Mouse (Mus musculus): Measurements from ENCODE around the gene Arhgap44. TPM values are rescaled to one million over a fixed set of nuclear protein-coding genes. Genes with fewer than 3 reads are reported as not detected.

The Arhgap44 gene
- total RNA-seq (2015): not detected in 2 replicates
- total RNA-seq (2017): not detected in 2 replicates

DNA sequence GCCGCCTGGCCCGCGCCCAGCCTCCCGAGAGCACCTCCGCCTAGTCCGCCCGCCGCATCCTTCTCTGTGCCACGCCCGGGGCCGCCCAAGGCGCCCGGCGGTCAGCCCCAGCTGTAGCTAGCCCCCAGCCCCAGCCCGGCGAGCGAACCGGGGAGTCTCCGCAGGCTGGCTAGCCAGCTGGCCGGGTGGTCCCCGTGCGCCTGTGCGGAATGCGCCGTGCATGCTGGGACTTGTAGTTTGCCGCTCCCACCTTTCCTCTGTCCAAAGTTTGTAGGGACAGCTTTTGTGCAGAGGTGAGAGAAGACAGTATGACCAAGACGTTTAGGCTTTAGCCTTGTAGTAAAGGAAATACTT is at the start of gene Arhgap44:
Gene Arhgap44, minus strand, starts transcription at position 195 of the 354 bp plus-strand sequence.
- no peak for ATAC-seq (replicated peaks; ENCODE audit: poor library complexity)

DNA sequence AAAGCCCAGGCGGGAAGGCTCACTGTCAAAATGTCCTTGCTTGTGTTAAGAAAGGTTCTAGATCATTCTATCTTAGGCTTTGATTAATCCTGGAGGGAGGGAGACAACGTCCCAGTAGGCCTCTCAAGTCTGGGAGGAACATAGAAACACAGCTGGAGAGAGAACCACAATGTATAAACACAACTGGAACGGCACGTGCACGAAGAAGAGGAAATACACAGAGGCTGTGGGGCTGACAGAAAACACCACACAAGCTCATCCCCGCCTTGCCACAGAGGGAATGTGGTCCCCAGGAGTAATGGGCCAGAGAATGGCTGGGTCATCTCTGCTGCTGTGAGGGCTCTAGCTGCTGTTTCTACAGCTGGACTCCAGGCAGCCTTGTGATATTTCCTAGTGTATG is 48.9 kb upstream of the Arhgap44 start:
- ATAC-seq (replicated peaks; ENCODE audit: poor library complexity): no peak

DNA sequence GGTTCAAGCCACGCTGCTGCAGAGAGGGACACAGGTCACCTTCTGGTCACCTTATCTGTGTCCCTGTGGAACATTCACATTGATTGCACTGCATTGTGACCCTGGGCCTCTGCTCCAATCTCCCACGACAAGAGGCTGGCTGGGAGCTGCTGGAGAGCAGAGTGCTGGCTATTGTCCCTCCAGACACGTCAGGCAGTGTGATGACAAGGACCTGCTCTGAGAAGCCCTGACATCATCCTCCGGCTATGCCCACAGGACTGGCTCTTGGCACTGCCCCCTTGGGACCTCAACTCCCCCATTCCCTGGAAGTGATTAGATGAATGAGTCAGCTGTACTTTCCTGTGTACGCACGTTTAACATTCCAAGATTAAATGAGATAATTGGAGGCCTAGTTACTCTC is 46.7 kb upstream of the Arhgap44 start:
- ATAC-seq (replicated peaks; ENCODE audit: poor library complexity): no peak

- no peak for ATAC-seq (replicated peaks; ENCODE audit: poor library complexity)
Observed at GRCm38 (mm10) chr11:65205306-65205705, 42.5 kb upstream of the Arhgap44 start.

- no peak for ATAC-seq (replicated peaks; ENCODE audit: poor library complexity)
Observed at GRCm38 (mm10) chr11:65204651-65205050, 41.9 kb upstream of the Arhgap44 start.

DNA sequence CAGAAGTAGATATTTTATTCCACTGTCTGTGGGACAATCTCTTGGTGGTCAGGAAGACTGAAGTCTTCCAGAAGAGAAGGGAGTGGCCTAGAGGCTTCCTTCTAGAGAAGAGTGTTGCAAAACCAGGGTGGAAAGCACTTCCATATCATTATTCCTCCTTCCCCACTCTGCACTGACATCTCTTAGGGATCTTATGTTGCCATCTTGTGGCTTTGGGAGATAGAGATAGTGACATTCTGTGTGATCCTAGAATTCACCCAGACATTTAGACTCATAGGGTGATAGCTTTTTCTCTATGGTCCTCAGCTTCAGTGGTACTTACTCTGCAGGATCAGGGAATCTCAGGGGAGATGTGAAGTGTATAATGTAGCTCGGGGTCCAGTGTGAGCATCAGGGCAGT is 40.3 kb upstream of the Arhgap44 start:
- ATAC-seq (replicated peaks; ENCODE audit: poor library complexity): no peak

GRCm38 (mm10) chr11:65202236-65202635 is 39.5 kb upstream of the Arhgap44 start:
- no peak for ATAC-seq (replicated peaks; ENCODE audit: poor library complexity)

DNA sequence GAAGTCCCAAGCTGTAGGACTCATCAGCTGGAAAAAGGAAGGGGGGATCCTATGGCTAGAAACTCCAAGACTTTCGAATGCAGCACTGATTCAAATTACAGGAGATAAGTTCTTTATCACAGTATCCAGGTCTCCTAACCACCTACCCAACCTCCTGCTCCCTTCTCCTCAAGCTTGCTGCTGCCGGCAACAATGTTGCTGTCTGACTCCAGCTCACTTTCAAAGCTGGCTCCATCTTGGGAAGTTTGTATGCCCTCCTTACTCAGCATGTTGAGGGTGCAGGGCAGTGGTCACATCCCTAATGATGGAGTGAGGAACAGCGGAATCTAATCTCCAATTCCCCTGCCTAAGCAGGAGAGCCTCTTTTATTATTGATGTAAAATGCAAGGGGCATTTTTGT is 35.3 kb upstream of the Arhgap44 start:
- no peak for ATAC-seq (replicated peaks; ENCODE audit: poor library complexity)

DNA sequence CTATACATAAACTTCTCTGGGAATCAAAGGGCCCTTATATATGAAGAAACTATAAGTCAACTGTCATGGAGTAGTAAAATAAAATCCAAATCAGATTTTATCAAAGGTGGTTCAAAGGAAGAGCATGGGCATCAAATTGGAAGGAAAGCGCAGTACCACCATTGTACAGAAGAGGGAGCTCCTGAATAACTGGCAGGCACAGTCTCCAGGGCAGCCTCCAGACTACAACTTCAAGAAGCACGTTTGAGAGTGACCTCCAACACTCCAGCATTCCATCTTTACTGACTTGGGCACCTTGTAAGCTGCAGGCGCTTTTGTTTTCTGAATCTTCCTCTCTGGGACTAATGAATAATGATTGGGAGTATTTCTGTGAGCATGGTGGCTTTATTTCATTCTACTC is 34.5 kb upstream of the Arhgap44 start:
- peak; percentile 79 for ATAC-seq (replicated peaks; ENCODE audit: poor library complexity)

GRCm38 (mm10) chr11:65186974-65187373 is 24.2 kb upstream of the Arhgap44 start:
- ATAC-seq (replicated peaks; ENCODE audit: poor library complexity): no peak

DNA sequence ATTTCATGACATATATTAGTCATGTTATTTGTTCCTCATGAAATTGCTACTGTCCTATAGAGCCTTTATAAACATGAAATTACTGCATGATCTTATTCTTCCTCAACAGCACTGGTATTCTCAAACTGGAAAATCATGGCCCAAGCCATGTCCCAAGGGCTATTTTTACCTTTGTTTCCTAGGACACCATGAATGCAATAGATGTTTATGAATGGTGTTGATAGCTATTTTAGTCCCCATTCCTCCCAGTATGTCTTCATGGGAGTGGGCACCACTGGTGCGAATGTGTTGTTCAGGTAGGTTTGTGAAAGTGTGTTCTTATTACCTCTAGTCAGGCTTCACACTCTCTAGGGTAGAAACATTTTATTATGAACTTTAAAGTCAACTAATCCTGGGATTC is 22.4 kb upstream of the Arhgap44 start:
- ATAC-seq (replicated peaks; ENCODE audit: poor library complexity): no peak

DNA sequence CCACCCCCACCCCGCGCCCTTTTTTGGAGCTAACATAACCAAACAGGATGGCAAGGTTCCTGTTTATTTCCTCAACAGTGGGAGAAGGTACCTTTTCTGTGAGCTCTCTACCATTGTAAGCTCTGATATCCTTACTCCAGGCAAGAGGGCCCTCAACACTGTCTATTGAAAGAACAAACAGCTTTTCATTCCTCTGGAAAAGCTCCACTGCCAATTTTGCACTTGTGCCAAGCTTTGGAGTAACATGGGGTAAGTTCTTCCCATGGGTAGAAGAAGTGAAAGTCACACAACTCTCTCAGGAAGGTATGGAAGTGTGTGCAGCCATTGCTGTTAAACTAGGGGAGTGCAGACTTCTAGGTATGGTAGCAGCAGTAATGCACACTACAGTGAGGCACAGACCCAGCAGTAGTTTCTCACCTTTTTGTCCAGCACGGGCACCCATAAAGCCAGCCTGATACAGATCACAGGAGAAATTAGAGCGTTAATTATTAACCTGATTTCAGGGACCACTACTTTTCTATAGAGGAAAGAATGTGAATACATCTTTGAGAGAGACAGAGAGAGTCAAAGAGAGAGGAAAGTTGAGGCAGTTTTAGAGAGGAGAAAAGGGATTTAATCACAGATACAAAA is 7.5 kb upstream of the Arhgap44 start:
- no peak for ATAC-seq (replicated peaks; ENCODE audit: poor library complexity)

- no peak for ATAC-seq (replicated peaks; ENCODE audit: poor library complexity)
Observed at GRCm38 (mm10) chr11:65161881-65162766, 637 bp downstream of the Arhgap44 start.

DNA sequence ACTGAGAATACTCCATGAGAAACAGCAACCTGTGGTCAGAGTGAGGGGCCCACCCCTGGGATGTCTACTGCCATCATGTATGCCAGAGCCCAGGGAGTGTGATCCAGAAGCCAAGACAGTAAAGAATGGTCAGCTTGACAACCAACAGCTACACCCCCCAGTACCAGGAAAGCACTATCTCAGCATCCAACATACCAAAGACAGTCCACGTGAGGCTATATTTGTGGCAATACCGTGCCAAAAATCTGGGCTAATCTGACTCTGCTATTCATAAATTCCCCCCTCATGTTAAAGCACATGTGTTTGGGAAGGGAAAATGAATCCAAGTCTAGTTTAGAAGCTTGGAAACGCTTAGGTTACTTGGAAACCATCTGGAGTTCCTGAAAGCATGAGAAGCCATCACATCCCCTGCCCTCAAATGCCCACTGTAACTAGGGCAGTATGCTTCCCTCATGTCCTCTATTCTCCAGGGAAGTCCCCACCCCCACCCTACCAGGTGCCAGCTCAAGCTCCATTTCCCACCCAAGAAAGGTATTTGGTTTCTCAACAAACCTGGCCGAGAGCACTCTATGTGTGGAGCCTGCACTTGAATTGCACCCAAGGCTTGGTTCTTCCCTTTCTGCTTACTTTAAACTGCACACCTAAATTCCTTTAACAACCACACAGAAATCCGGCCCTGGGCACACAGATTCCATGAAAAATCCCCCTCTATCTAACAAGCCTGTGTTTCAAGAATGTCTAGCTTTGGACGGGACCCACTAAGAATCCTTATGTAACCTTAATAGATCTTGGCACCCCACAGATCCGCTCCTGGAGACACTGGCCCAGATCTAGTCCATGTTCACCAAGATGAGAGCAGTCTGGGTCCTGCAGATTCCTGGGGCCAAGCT is 1.5 kb downstream of the Arhgap44 start:
- ATAC-seq (replicated peaks; ENCODE audit: poor library complexity): no peak

DNA sequence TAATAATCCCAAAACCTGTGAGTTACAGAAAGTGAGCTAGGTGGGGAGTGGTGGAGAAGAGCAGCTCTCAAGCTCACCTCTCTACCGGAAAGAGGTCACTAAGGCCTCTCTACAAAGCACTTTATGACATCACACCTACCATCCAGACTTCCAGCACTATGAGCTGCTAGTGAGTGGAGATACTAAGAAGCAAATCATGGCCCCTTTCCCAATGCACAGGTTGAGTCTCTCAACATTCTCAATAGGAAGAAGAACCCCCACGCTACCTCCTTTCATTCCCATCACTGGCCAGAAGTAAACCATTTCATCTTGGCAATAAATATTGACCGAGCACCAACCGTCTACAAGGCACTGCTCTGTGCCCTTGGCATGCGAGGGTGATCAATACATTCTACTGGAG is 3.0 kb downstream of the Arhgap44 start, which contains the start of gene 1700086D15Rik:
Gene 1700086D15Rik, minus strand, starts transcription at position 101 of the 400 bp plus-strand sequence.
- no peak for ATAC-seq (replicated peaks; ENCODE audit: poor library complexity)

GRCm38 (mm10) chr11:65158658-65158990 is 4.1 kb downstream of the Arhgap44 start:
- ATAC-seq (replicated peaks; ENCODE audit: poor library complexity): no peak

- ATAC-seq (replicated peaks; ENCODE audit: poor library complexity): no peak
Observed at GRCm38 (mm10) chr11:65157966-65158657, 4.6 kb downstream of the Arhgap44 start.

DNA sequence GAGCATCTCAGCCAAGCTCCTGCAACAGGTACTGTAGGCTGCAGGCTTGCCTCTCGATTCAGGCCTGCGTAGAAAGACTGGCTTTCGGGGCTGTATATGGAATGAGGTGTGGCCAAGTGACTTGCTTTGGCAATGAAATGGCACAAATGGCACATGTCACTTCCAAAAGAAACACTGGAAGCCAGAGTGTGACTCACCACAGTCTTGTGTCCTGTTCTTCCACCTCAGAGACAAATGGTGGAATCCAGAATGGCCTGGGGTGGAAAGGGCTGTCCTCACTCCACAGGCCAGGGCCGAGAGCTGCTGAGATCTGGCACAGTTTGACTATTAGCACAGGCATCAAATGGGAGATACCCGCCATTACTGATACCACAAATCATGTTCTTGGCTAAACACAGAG is 9.8 kb downstream of the Arhgap44 start:
- no peak for ATAC-seq (replicated peaks; ENCODE audit: poor library complexity)

DNA sequence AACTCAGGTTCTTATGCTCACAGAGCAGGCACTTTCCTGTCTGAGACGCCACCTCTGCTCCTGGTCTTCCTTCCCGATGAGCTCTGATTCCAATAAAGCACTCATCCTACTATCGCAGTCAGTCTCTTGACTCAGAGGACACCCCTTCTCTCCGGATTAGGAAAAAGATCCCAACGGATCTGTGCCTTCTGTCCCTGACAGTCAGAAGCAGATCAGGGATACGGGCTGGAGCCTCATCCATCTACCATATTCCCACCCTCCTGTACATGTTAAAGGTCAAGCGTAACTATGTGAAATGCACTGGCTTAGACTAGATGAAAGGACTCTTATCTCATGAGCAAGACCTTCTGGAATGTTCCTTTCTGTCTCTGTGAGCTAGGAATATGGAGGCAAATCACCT is 14.3 kb downstream of the Arhgap44 start:
- no peak for ATAC-seq (replicated peaks; ENCODE audit: poor library complexity)

DNA sequence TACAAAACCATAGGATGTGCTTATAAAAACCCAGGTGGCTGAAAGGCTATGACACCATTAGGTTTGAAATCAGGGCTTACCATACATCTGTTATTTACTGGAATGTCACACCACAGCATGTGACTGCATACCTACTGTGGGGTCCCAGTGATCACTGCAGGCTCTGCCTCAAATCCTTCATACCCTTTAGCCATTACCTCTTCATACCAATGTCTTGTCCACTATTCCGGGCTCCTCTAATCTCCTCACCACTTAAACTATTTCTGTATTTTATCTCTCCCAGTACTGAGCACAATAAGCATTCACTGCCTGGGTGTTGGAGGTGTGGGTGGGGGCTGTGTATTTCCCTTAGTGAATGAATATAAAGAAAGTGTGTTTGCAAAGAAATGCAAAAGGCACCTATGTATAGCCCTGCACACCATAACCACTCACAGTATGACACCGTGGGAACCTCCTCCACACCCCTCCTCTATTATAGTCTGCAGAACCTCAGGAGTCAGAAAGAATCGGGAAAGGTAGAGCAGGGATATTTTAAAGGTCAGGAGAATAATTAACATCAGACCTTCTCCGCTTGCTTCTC is 19.8 kb downstream of the Arhgap44 start:
- ATAC-seq (replicated peaks; ENCODE audit: poor library complexity): no peak
